ENCODE assay signal across 15 mouse cellular contexts in genomic region chr12:75515301-75515906, GRCm38 (mm10).
DNase-seq lines count a peak whose midpoint lies in the region; ATAC-seq lines count a peak whose summit lies in the region.
"Had no signal": no experiment of that assay in that cellular context is flagged by ENCODE, and none has a peak within 500 bp of the region (broad histone marks: within the 10 kb centered on the region; RNA-seq: fewer than 3 reads in every experiment).

No protein-coding gene starts in this region.

- peak; percentile 12 for DNase-seq in hindbrain, embryonic 11.5 days (ENCODE audit: low spot score)
- peak; percentile 50 for DNase-seq in embryo, embryonic 10.5 days (ENCODE audit: low spot score)
- DNase-seq in layer of hippocampus, adult 18-20 months (ENCODE audit: low spot score in 2 of 2), result no peak
- DNase-seq in forebrain, embryonic 11.5 days (ENCODE audit: low spot score), result no peak
- DNase-seq: adrenal gland, adult 2 months; cerebellum, postnatal 36 days; kidney, postnatal 25 days; lung, embryonic 14.5 days had no signal

- H3K36me3 ChIP-seq in erythroblast, embryonic 14.5 days (ENCODE audit: control insufficient read depth), result peaks cover 29% of the 10 kb centered on the region
- no peaks in the 10 kb centered on the region for H3K36me3 ChIP-seq in hindbrain, embryonic 11.5 days (ENCODE audit: control insufficient read depth, insufficient read depth, low read length)
- H3K36me3 ChIP-seq in hindbrain, embryonic 12.5 days, result peaks cover 3% of the 10 kb centered on the region; the same call in 1 of the 2 replicates
- H3K36me3 ChIP-seq in liver, embryonic 16.5 days (ENCODE audit: control insufficient read depth, insufficient read depth), result peaks cover 8% of the 10 kb centered on the region
- no peaks in the 10 kb centered on the region; the same call in 1 of the 2 replicates for H3K36me3 ChIP-seq in forebrain, embryonic 11.5 days (ENCODE audit: control insufficient read depth, insufficient read depth, low read length)

- ATAC-seq in erythroblast, adult 5-6 weeks (replicated peaks; ENCODE audit: low FRiP score, poor library complexity, severe bottlenecking), result no peak; the same call in 1 of the 2 replicates
- ATAC-seq in hindbrain, embryonic 11.5 days (ENCODE audit: low FRiP score), result no peak
- no peak for ATAC-seq in hindbrain, embryonic 12.5 days (ENCODE audit: low FRiP score)
- no peak for ATAC-seq in liver, embryonic 16.5 days (ENCODE audit: low read depth)
- ATAC-seq in forebrain, embryonic 11.5 days (replicated peaks; ENCODE audit: low FRiP score), result no peak
- ATAC-seq: intestine, postnatal 0 days had no signal

- H3K4me1 ChIP-seq in erythroblast, embryonic 14.5 days (ENCODE audit: control insufficient read depth), result peaks cover 26% of the 10 kb centered on the region
- H3K4me1 ChIP-seq in hindbrain, embryonic 11.5 days (replicated peaks; ENCODE audit: control insufficient read depth, insufficient read depth, low read length), result no peaks in the 10 kb centered on the region
- peaks cover 8% of the 10 kb centered on the region for H3K4me1 ChIP-seq in hindbrain, embryonic 12.5 days
- H3K4me1 ChIP-seq in liver, embryonic 16.5 days (ENCODE audit: control insufficient read depth, low read depth, low read length), result peaks cover 7% of the 10 kb centered on the region
- 0 out of 2 replicates have a peak, but pooled peaks cover 2% of the 10 kb centered on the region for H3K4me1 ChIP-seq in forebrain, embryonic 11.5 days (replicated peaks; ENCODE audit: control insufficient read depth, insufficient read depth, low read length)

- no peaks in the 10 kb centered on the region for H3K27me3 ChIP-seq in erythroblast, embryonic 14.5 days (ENCODE audit: control insufficient read depth)
- no peaks in the 10 kb centered on the region for H3K27me3 ChIP-seq in hindbrain, embryonic 11.5 days (ENCODE audit: control insufficient read depth, insufficient read depth, low read length)
- no peaks in the 10 kb centered on the region for H3K27me3 ChIP-seq in hindbrain, embryonic 12.5 days
- H3K27me3 ChIP-seq in liver, embryonic 16.5 days (ENCODE audit: control insufficient read depth, insufficient read depth, low read depth, low read length), result no peaks in the 10 kb centered on the region
- no peaks in the 10 kb centered on the region for H3K27me3 ChIP-seq in forebrain, embryonic 11.5 days (ENCODE audit: control insufficient read depth, insufficient read depth, low read length)

- H3K4me3 ChIP-seq in erythroblast, embryonic 14.5 days (replicated peaks), result peak overlapping the region; percentile 13
- H3K4me3 ChIP-seq in hindbrain, embryonic 11.5 days (ENCODE audit: low read depth, low read length), result no peak overlapping the region
- H3K4me3 ChIP-seq in hindbrain, embryonic 12.5 days, result no peak overlapping the region
- peak overlapping the region; percentile 21 for H3K4me3 ChIP-seq in liver, embryonic 16.5 days (ENCODE audit: low read depth, low read length)
- no peak overlapping the region for H3K4me3 ChIP-seq in forebrain, embryonic 11.5 days (ENCODE audit: low read depth, low read length)
- H3K4me3 ChIP-seq: forebrain, embryonic 10.5 days; midbrain, embryonic 10.5 days had no signal

- WGBS in hindbrain, embryonic 11.5 days, result 49% methylated on average over 10 of the region's 10 CpGs
- WGBS in hindbrain, embryonic 12.5 days, result 44% methylated on average over 10 of the region's 10 CpGs
- 61% methylated on average over 10 of the region's 10 CpGs for WGBS in liver, embryonic 16.5 days (ENCODE audit: insufficient replicate concordance)
- 75% methylated on average over 10 of the region's 10 CpGs for WGBS in forebrain, embryonic 11.5 days

- no peak overlapping the region for H3K9ac ChIP-seq in hindbrain, embryonic 11.5 days (ENCODE audit: low read depth, low read length)
- no peak overlapping the region for H3K9ac ChIP-seq in hindbrain, embryonic 12.5 days
- no peak overlapping the region for H3K9ac ChIP-seq in liver, embryonic 16.5 days (ENCODE audit: low read depth, low read length)
- no peak overlapping the region for H3K9ac ChIP-seq in forebrain, embryonic 11.5 days (ENCODE audit: low read length)
- H3K9ac ChIP-seq: lung, embryonic 14.5 days had no signal

- H3K27ac ChIP-seq in hindbrain, embryonic 11.5 days (ENCODE audit: low read depth, low read length), result no peak overlapping the region
- H3K27ac ChIP-seq in hindbrain, embryonic 12.5 days, result no peak overlapping the region
- H3K27ac ChIP-seq in liver, embryonic 16.5 days (ENCODE audit: low read length), result no peak overlapping the region
- H3K27ac ChIP-seq in forebrain, embryonic 11.5 days (ENCODE audit: low read depth, low read length), result no peak overlapping the region
- H3K27ac ChIP-seq: forebrain, embryonic 10.5 days; midbrain, embryonic 10.5 days had no signal

- H3K4me2 ChIP-seq in hindbrain, embryonic 11.5 days (replicated peaks; ENCODE audit: low read depth, low read length), result no peak overlapping the region
- H3K4me2 ChIP-seq in hindbrain, embryonic 12.5 days (replicated peaks), result no peak overlapping the region
- H3K4me2 ChIP-seq in liver, embryonic 16.5 days (ENCODE audit: low read depth, low read length), result peak overlapping the region; percentile 41
- H3K4me2 ChIP-seq in forebrain, embryonic 11.5 days (ENCODE audit: low read depth, low read length, severe bottlenecking), result no peak overlapping the region
- H3K4me2 ChIP-seq: lung, embryonic 14.5 days had no signal

- no peaks in the 10 kb centered on the region for H3K9me3 ChIP-seq in erythroblast, embryonic 14.5 days (ENCODE audit: control insufficient read depth, low read length)
- no peaks in the 10 kb centered on the region for H3K9me3 ChIP-seq in hindbrain, embryonic 11.5 days (ENCODE audit: control insufficient read depth, low read length)
- H3K9me3 ChIP-seq in hindbrain, embryonic 12.5 days (replicated peaks), result no peaks in the 10 kb centered on the region
- H3K9me3 ChIP-seq in liver, embryonic 16.5 days (replicated peaks; ENCODE audit: control insufficient read depth, low read length), result no peaks in the 10 kb centered on the region
- H3K9me3 ChIP-seq in forebrain, embryonic 11.5 days (ENCODE audit: control insufficient read depth, low read length), result no peaks in the 10 kb centered on the region
- H3K9me3 ChIP-seq: forebrain, embryonic 10.5 days; midbrain, embryonic 10.5 days had no signal

Comparison
In these comparisons a context has a peak if more than half of its experiments do, and no peak if none do; other contexts are left out.
1. H3K4me3 ChIP-seq: peak in erythroblast, embryonic 14.5 days (single experiment) and liver, embryonic 16.5 days (single experiment); none in hindbrain, embryonic 11.5 days (single experiment), hindbrain, embryonic 12.5 days (single experiment) and forebrain, embryonic 11.5 days (single experiment).
2. DNase-seq: peak in hindbrain, embryonic 11.5 days (single experiment) and embryo, embryonic 10.5 days (single experiment); none in layer of hippocampus, adult 18-20 months (0 of 2) and forebrain, embryonic 11.5 days (single experiment).